Mouse (Mus musculus) forelimb bud, embryonic 11.5 days (tissue): ENCODE measurements around the gene Olfr1333.
"Not testable (repeated sequence)": the region's sequence is repeated elsewhere in the genome, so short reads cannot be mapped to it uniquely, and the experiment has no call there.

ENCODE experiments used
- DNase-seq: peaks from one replicate; pipeline ENCODE4 v3.0.0-alpha.2; 2012; ENCODE audit warnings: low read depth, low spot score

The Olfr1333 gene

GRCm38 (mm10) chr4:118836179-118836578, at the start of gene Olfr1333:
TSS of gene Olfr1333 (minus strand) at chr4:118836279.
- no peak for DNase-seq

- no peak for DNase-seq
Measured at GRCm38 (mm10) chr4:118867566-118867965, 31.5 kb upstream of the Olfr1333 start.

- DNase-seq, result no peak
Measured at GRCm38 (mm10) chr4:118864349-118864748, 28.3 kb upstream of the Olfr1333 start, which contains the start of gene Olfr1331. TSS of gene Olfr1331 (plus strand) at chr4:118864649.

- DNase-seq, result no peak
Measured at GRCm38 (mm10) chr4:118862704-118863103, 26.6 kb upstream of the Olfr1333 start.

GRCm38 (mm10) chr4:118861791-118862190, 25.7 kb upstream of the Olfr1333 start:
- DNase-seq, result no peak

GRCm38 (mm10) chr4:118818921-118819320, 17.2 kb downstream of the Olfr1333 start:
- no peak for DNase-seq

GRCm38 (mm10) chr4:118809844-118810243, 26.2 kb downstream of the Olfr1333 start, which contains the start of gene Olfr1335:
TSS of gene Olfr1335 (minus strand) at chr4:118809944.
- no peak for DNase-seq

GRCm38 (mm10) chr4:118792796-118793195, 43.3 kb downstream of the Olfr1333 start:
- not testable (repeated sequence) for DNase-seq

- DNase-seq, result no peak
Measured at GRCm38 (mm10) chr4:118782486-118782885, 53.6 kb downstream of the Olfr1333 start, which contains the start of gene Olfr1337. TSS of gene Olfr1337 (minus strand) at chr4:118782586.
